Mouse (Mus musculus) monocyte, adult 5-6 weeks (primary cell): ENCODE results near the gene Cd59b. TPM values are rescaled to one million over a fixed set of nuclear protein-coding genes. Genes with fewer than 3 reads are reported as not detected.
"Not testable (repeated sequence)": the region's sequence is repeated elsewhere in the genome, so short reads cannot be mapped to it uniquely, and the experiment has no call there.

Experiments
- ATAC-seq: fragments of 153-309, 156-312 bp; replicated peaks from 2 replicates; pipeline ENCODE4 v1.8.0; 2017; ENCODE audit warnings: mild to moderate bottlenecking; ENCODE audit not compliant: low TSS enrichment, insufficient number of reproducible peaks, severe bottlenecking, poor library complexity, low FRiP score
- total RNA-seq: library from RNA; stranded (forward); fragments of 200-1000, 200-491, 200-594 nt; gene quantifications from 3 replicates; pipeline ENCODE4 v1.2.3, GENCODE M21; 2017

Gene Cd59b
- total RNA-seq, 1 experiment from 2014 or later = not detected

GRCm38 (mm10) chr2:104109528-104109927 is 39.9 kb downstream of the Cd59b start:
- ATAC-seq = no peak

- ATAC-seq = no peak
These were observed 40.4 kb downstream of the Cd59b start for GRCm38 (mm10) chr2:104110031-104110430.

- not testable (repeated sequence) for ATAC-seq
These were observed 41.6 kb downstream of the Cd59b start for GRCm38 (mm10) chr2:104111170-104111797.

GRCm38 (mm10) chr2:104113563-104113962 is 43.9 kb downstream of the Cd59b start:
- not testable (repeated sequence) for ATAC-seq

- ATAC-seq = no peak
These were observed 45.2 kb downstream of the Cd59b start for GRCm38 (mm10) chr2:104114898-104115297.

GRCm38 (mm10) chr2:104117173-104117572 is 47.5 kb downstream of the Cd59b start:
- not testable (repeated sequence) for ATAC-seq

- ATAC-seq = no peak
These were observed 49.4 kb downstream of the Cd59b start for GRCm38 (mm10) chr2:104119097-104119496.

GRCm38 (mm10) chr2:104120312-104120711 is 50.7 kb downstream of the Cd59b start:
- ATAC-seq = no peak

- ATAC-seq = no peak
These were observed 52.2 kb downstream of the Cd59b start for GRCm38 (mm10) chr2:104121681-104122504.

- ATAC-seq = peak; percentile 88
These were observed 53.1 kb downstream of the Cd59b start, which contains the start of gene A930018P22Rik for GRCm38 (mm10) chr2:104122505-104123378. TSS of gene A930018P22Rik (plus strand) at chr2:104122769.

- ATAC-seq = no peak
These were observed 53.9 kb downstream of the Cd59b start for GRCm38 (mm10) chr2:104123540-104123939.

- no peak for ATAC-seq
These were observed 54.4 kb downstream of the Cd59b start for GRCm38 (mm10) chr2:104124071-104124470.

GRCm38 (mm10) chr2:104128803-104129531 is 59.3 kb downstream of the Cd59b start:
- ATAC-seq = no peak

- no peak for ATAC-seq
These were observed 60.5 kb downstream of the Cd59b start for GRCm38 (mm10) chr2:104130165-104130564.

GRCm38 (mm10) chr2:104130969-104131368 is 61.3 kb downstream of the Cd59b start:
- no peak for ATAC-seq

- no peak for ATAC-seq
These were observed 62.7 kb downstream of the Cd59b start for GRCm38 (mm10) chr2:104132266-104132859.

- no peak for ATAC-seq
These were observed 63.6 kb downstream of the Cd59b start for GRCm38 (mm10) chr2:104133042-104133810.
